Mouse (Mus musculus): Measurements from ENCODE around the gene Shld2. TPM values are rescaled to one million over a fixed set of nuclear protein-coding genes. Genes with fewer than 3 reads are reported as not detected.

Gene Shld2
- total RNA-seq, 1 experiment from 2014 or later = 29.7 TPM

- ATAC-seq (ENCODE audit: extremely low read depth, insufficient number of reproducible peaks, low FRiP score, poor library complexity, severe bottlenecking) = no peak
Measured at GRCm38 (mm10) chr14:34196706-34197105, 113.6 kb downstream of the Shld2 start.

GRCm38 (mm10) chr14:34195466-34195865 is 114.8 kb downstream of the Shld2 start:
- ATAC-seq (ENCODE audit: extremely low read depth, insufficient number of reproducible peaks, low FRiP score, poor library complexity, severe bottlenecking) = no peak

GRCm38 (mm10) chr14:34193879-34194278 is 116.4 kb downstream of the Shld2 start:
- no peak for ATAC-seq (ENCODE audit: extremely low read depth, insufficient number of reproducible peaks, low FRiP score, poor library complexity, severe bottlenecking)

- no peak for ATAC-seq (ENCODE audit: extremely low read depth, insufficient number of reproducible peaks, low FRiP score, poor library complexity, severe bottlenecking)
Measured at GRCm38 (mm10) chr14:34190361-34190760, 119.9 kb downstream of the Shld2 start.

- no peak for ATAC-seq (ENCODE audit: extremely low read depth, insufficient number of reproducible peaks, low FRiP score, poor library complexity, severe bottlenecking)
Measured at GRCm38 (mm10) chr14:34188629-34189028, 121.7 kb downstream of the Shld2 start.

Other genes starting within 250 kb of the Shld2 start
- gene Anxa8, start 224.5 kb downstream of the Shld2 start, total RNA-seq (2017) = 0.23 TPM in 1 of 2 replicates, not detected in the other
- not detected in 2 replicates for gene A630023A22Rik, start 207.7 kb downstream of the Shld2 start, total RNA-seq (2017)
- gene Npy4r, start 158.0 kb downstream of the Shld2 start, total RNA-seq (2017) = not detected in 2 replicates
- not detected in 2 replicates for gene Gprin2, start 108.8 kb downstream of the Shld2 start, total RNA-seq (2017)
- gene Syt15, start 90.9 kb downstream of the Shld2 start, total RNA-seq (2017) = not detected in 2 replicates
- gene Glud1, start 234 bp upstream of the Shld2 start, total RNA-seq (2017) = 225 and 241 TPM in 2 replicates
- not detected in 2 replicates for gene Fam25c, start 44.9 kb upstream of the Shld2 start, total RNA-seq (2017)
- gene Sncg, start 64.3 kb upstream of the Shld2 start, total RNA-seq (2017) = not detected in 2 replicates
- not detected in 2 replicates for gene Mmrn2, start 65.0 kb upstream of the Shld2 start, total RNA-seq (2017)
- gene Bmpr1a, start 192.8 kb upstream of the Shld2 start, total RNA-seq (2017) = 5.5 and 5.9 TPM in 2 replicates
- not detected in 2 replicates for gene 9230112D13Rik, start 212.3 kb upstream of the Shld2 start, total RNA-seq (2017)

Data from neutrophil, adult 5-6 weeks (primary cell).